ENCODE assay signal across 22 mouse cellular contexts in the genomic region with DNA sequence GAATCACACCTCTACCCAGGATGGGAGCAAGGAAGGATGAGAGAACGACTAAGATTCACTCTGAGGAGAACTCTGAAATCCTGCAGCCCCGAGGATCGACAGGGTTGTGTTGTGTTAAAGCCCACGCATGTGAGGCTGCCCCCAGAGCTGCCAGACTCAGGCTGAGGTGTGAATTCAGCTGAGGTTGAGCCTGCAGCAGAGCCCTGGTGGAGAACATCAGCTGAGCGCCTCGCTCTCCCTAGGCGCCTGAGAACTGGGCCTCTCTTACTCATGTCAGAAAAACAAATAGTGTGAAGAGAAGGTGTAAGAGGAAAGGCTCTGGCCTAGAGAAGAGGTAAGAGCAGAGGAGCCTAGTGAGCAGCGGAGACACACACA.
DNase-seq lines count a peak whose midpoint lies in the region; ATAC-seq lines count a peak whose summit lies in the region.
"Had no signal": no experiment of that assay in that cellular context is flagged by ENCODE, and none has a peak within 500 bp of the region (broad histone marks: within the 10 kb centered on the region; RNA-seq: fewer than 3 reads in every experiment).

No protein-coding gene starts in this region.

- DNase-seq in midbrain, embryonic 11.5 days (ENCODE audit: low spot score, missing footprints): no peak
- no peak for DNase-seq in embryonic facial prominence, embryonic 10.5 days (ENCODE audit: low spot score)
- DNase-seq in left cerebral cortex, adult 9 months (ENCODE audit: low spot score in 2 of 2): no peak
- DNase-seq: adrenal gland, adult 2 months; adrenal gland, postnatal 25 days; gastrocnemius, postnatal 25 days; heart, postnatal 14 days had no signal

- H3K36me3 ChIP-seq in forebrain, embryonic 13.5 days (ENCODE audit: poor library complexity, severe bottlenecking): peaks cover 56% of the 10 kb centered on the region
- peaks cover 25% of the 10 kb centered on the region for H3K36me3 ChIP-seq in forebrain, embryonic 16.5 days (ENCODE audit: control insufficient read depth, insufficient read depth)
- peaks cover 47% of the 10 kb centered on the region for H3K36me3 ChIP-seq in hindbrain, embryonic 12.5 days
- peaks cover 29% of the 10 kb centered on the region for H3K36me3 ChIP-seq in hindbrain, embryonic 16.5 days (ENCODE audit: control insufficient read depth, insufficient read depth, low read length)
- peaks cover 54% of the 10 kb centered on the region for H3K36me3 ChIP-seq in midbrain, embryonic 13.5 days
- peaks cover 18% of the 10 kb centered on the region for H3K36me3 ChIP-seq in midbrain, embryonic 11.5 days (ENCODE audit: control insufficient read depth, insufficient read depth, low read length)
- peaks cover 71% of the 10 kb centered on the region for H3K36me3 ChIP-seq in embryonic facial prominence, embryonic 10.5 days (replicated peaks)

- no peak overlapping the region for H3K4me2 ChIP-seq in forebrain, embryonic 13.5 days
- H3K4me2 ChIP-seq in forebrain, embryonic 16.5 days (ENCODE audit: low read length): no peak overlapping the region
- H3K4me2 ChIP-seq in hindbrain, embryonic 12.5 days (replicated peaks): no peak overlapping the region
- no peak overlapping the region for H3K4me2 ChIP-seq in hindbrain, embryonic 16.5 days (ENCODE audit: low read length)
- no peak overlapping the region for H3K4me2 ChIP-seq in midbrain, embryonic 13.5 days (replicated peaks)
- no peak overlapping the region for H3K4me2 ChIP-seq in midbrain, embryonic 11.5 days
- H3K4me2 ChIP-seq: embryonic facial prominence, embryonic 15.5 days; forebrain, embryonic 15.5 days; heart, embryonic 15.5 days; hindbrain, embryonic 15.5 days had no signal

- H3K4me3 ChIP-seq in forebrain, embryonic 13.5 days: no peak overlapping the region
- H3K4me3 ChIP-seq in forebrain, embryonic 16.5 days (replicated peaks; ENCODE audit: low read length): no peak overlapping the region
- no peak overlapping the region for H3K4me3 ChIP-seq in hindbrain, embryonic 12.5 days
- H3K4me3 ChIP-seq in hindbrain, embryonic 16.5 days (ENCODE audit: low read length): no peak overlapping the region
- H3K4me3 ChIP-seq in midbrain, embryonic 13.5 days (replicated peaks): no peak overlapping the region
- H3K4me3 ChIP-seq in midbrain, embryonic 11.5 days (ENCODE audit: low read depth, low read length): no peak overlapping the region
- H3K4me3 ChIP-seq in embryonic facial prominence, embryonic 10.5 days: no peak overlapping the region
- H3K4me3 ChIP-seq: embryonic facial prominence, embryonic 15.5 days; erythroblast, embryonic 14.5 days; forebrain, embryonic 10.5 days; forebrain, embryonic 15.5 days; gastrocnemius, adult 2 months; heart, embryonic 15.5 days; hindbrain, embryonic 10.5 days; hindbrain, embryonic 15.5 days had no signal

- no peak for ATAC-seq in forebrain, embryonic 13.5 days
- no peak for ATAC-seq in forebrain, embryonic 16.5 days
- no peak for ATAC-seq in hindbrain, embryonic 12.5 days (ENCODE audit: low FRiP score)
- ATAC-seq in hindbrain, embryonic 16.5 days: no peak
- no peak for ATAC-seq in midbrain, embryonic 13.5 days
- no peak for ATAC-seq in midbrain, embryonic 11.5 days (ENCODE audit: low FRiP score)
- ATAC-seq: forebrain, embryonic 15.5 days; inflammation-experienced regulatory T-cells, adult 6 months; intestine, postnatal 0 days had no signal

- H3K27ac ChIP-seq in forebrain, embryonic 13.5 days: peak overlapping the region; percentile 6; the same call in 1 of the 2 replicates
- H3K27ac ChIP-seq in forebrain, embryonic 16.5 days (ENCODE audit: low read length): no peak overlapping the region
- 0 out of 2 replicates have a peak overlapping the region, but pooled peaks have one; percentile 7 for H3K27ac ChIP-seq in hindbrain, embryonic 12.5 days
- H3K27ac ChIP-seq in hindbrain, embryonic 16.5 days (ENCODE audit: low read depth, low read length): no peak overlapping the region
- H3K27ac ChIP-seq in midbrain, embryonic 13.5 days: 0 out of 2 replicates have a peak overlapping the region, but pooled peaks have one; percentile 9
- no peak overlapping the region for H3K27ac ChIP-seq in midbrain, embryonic 11.5 days (ENCODE audit: low read depth, low read length)
- 0 out of 2 replicates have a peak overlapping the region, but pooled peaks have one; percentile 6 for H3K27ac ChIP-seq in embryonic facial prominence, embryonic 10.5 days (replicated peaks)
- H3K27ac ChIP-seq: embryonic facial prominence, embryonic 15.5 days; forebrain, embryonic 10.5 days; forebrain, embryonic 15.5 days; gastrocnemius, adult 2 months; heart, embryonic 15.5 days; hindbrain, embryonic 10.5 days; hindbrain, embryonic 15.5 days had no signal

- no peaks in the 10 kb centered on the region for H3K9me3 ChIP-seq in forebrain, embryonic 13.5 days (replicated peaks)
- no peaks in the 10 kb centered on the region for H3K9me3 ChIP-seq in forebrain, embryonic 16.5 days (ENCODE audit: control insufficient read depth, low read length)
- H3K9me3 ChIP-seq in hindbrain, embryonic 12.5 days (replicated peaks): no peaks in the 10 kb centered on the region
- no peaks in the 10 kb centered on the region for H3K9me3 ChIP-seq in hindbrain, embryonic 16.5 days (ENCODE audit: control insufficient read depth, low read length)
- H3K9me3 ChIP-seq in midbrain, embryonic 13.5 days: no peaks in the 10 kb centered on the region
- no peaks in the 10 kb centered on the region for H3K9me3 ChIP-seq in midbrain, embryonic 11.5 days (ENCODE audit: control insufficient read depth, low read length)
- H3K9me3 ChIP-seq in embryonic facial prominence, embryonic 10.5 days: no peaks in the 10 kb centered on the region
- H3K9me3 ChIP-seq: embryonic facial prominence, embryonic 15.5 days; forebrain, embryonic 10.5 days; forebrain, embryonic 15.5 days; heart, embryonic 15.5 days; hindbrain, embryonic 10.5 days; hindbrain, embryonic 15.5 days had no signal

- WGBS in forebrain, embryonic 13.5 days: 82% methylated on average over 8 of the region's 8 CpGs
- WGBS in forebrain, embryonic 16.5 days: 79% methylated on average over 8 of the region's 8 CpGs
- WGBS in hindbrain, embryonic 12.5 days: 80% methylated on average over 8 of the region's 8 CpGs
- 78% methylated on average over 8 of the region's 8 CpGs for WGBS in hindbrain, embryonic 16.5 days
- 89% methylated on average over 8 of the region's 8 CpGs for WGBS in midbrain, embryonic 13.5 days
- 83% methylated on average over 8 of the region's 8 CpGs for WGBS in midbrain, embryonic 11.5 days
- WGBS in embryonic facial prominence, embryonic 10.5 days: 84% methylated on average over 8 of the region's 8 CpGs

- H3K9ac ChIP-seq in forebrain, embryonic 13.5 days: no peak overlapping the region
- no peak overlapping the region for H3K9ac ChIP-seq in forebrain, embryonic 16.5 days (replicated peaks; ENCODE audit: low read depth, low read length)
- H3K9ac ChIP-seq in hindbrain, embryonic 12.5 days: no peak overlapping the region
- H3K9ac ChIP-seq in hindbrain, embryonic 16.5 days (ENCODE audit: low read depth, low read length): no peak overlapping the region
- H3K9ac ChIP-seq in midbrain, embryonic 13.5 days (replicated peaks): no peak overlapping the region
- H3K9ac ChIP-seq in midbrain, embryonic 11.5 days (ENCODE audit: low read length): no peak overlapping the region
- H3K9ac ChIP-seq: embryonic facial prominence, embryonic 15.5 days; forebrain, embryonic 15.5 days; heart, embryonic 15.5 days; hindbrain, embryonic 15.5 days had no signal

- no peaks in the 10 kb centered on the region for H3K27me3 ChIP-seq in forebrain, embryonic 13.5 days
- H3K27me3 ChIP-seq in forebrain, embryonic 16.5 days (replicated peaks; ENCODE audit: control insufficient read depth, insufficient read depth, low read length): no peaks in the 10 kb centered on the region
- no peaks in the 10 kb centered on the region for H3K27me3 ChIP-seq in hindbrain, embryonic 12.5 days
- no peaks in the 10 kb centered on the region for H3K27me3 ChIP-seq in hindbrain, embryonic 16.5 days (replicated peaks; ENCODE audit: control insufficient read depth, insufficient read depth, low read length)
- no peaks in the 10 kb centered on the region for H3K27me3 ChIP-seq in midbrain, embryonic 13.5 days
- no peaks in the 10 kb centered on the region for H3K27me3 ChIP-seq in midbrain, embryonic 11.5 days (ENCODE audit: control insufficient read depth, insufficient read depth, low read length)
- no peaks in the 10 kb centered on the region for H3K27me3 ChIP-seq in embryonic facial prominence, embryonic 10.5 days (replicated peaks; ENCODE audit: low read depth, poor library complexity, severe bottlenecking)
- H3K27me3 ChIP-seq: embryonic facial prominence, embryonic 15.5 days; forebrain, embryonic 15.5 days; heart, embryonic 15.5 days; hindbrain, embryonic 15.5 days had no signal

- H3K4me1 ChIP-seq in forebrain, embryonic 13.5 days: peaks cover 31% of the 10 kb centered on the region
- no peaks in the 10 kb centered on the region for H3K4me1 ChIP-seq in forebrain, embryonic 16.5 days (replicated peaks; ENCODE audit: control insufficient read depth, insufficient read depth, low read length)
- peaks cover 42% of the 10 kb centered on the region for H3K4me1 ChIP-seq in hindbrain, embryonic 12.5 days
- peaks cover 7% of the 10 kb centered on the region for H3K4me1 ChIP-seq in hindbrain, embryonic 16.5 days (ENCODE audit: control insufficient read depth, insufficient read depth, low read depth, low read length)
- peaks cover 27% of the 10 kb centered on the region for H3K4me1 ChIP-seq in midbrain, embryonic 13.5 days (replicated peaks)
- peaks cover 12% of the 10 kb centered on the region for H3K4me1 ChIP-seq in midbrain, embryonic 11.5 days (ENCODE audit: control insufficient read depth, insufficient read depth, low read length)
- H3K4me1 ChIP-seq in embryonic facial prominence, embryonic 10.5 days: peaks cover 45% of the 10 kb centered on the region

Comparison
In these comparisons a context has a peak if more than half of its experiments do, and no peak if none do; other contexts are left out.
1. H3K27ac ChIP-seq: peak in forebrain, embryonic 13.5 days (single experiment), hindbrain, embryonic 12.5 days (single experiment), midbrain, embryonic 13.5 days (single experiment) and embryonic facial prominence, embryonic 10.5 days (single experiment); none in forebrain, embryonic 16.5 days (single experiment), hindbrain, embryonic 16.5 days (single experiment) and midbrain, embryonic 11.5 days (single experiment).